Mouse (Mus musculus) C2C12 (cell line): ENCODE data around the gene AI182371. TPM values are rescaled to one million over a fixed set of nuclear protein-coding genes. Genes with fewer than 3 reads are reported as not detected.

Experiments used
- H3K27me3 ChIP-seq: one replicate; pipeline ENCODE4 v1.6.1; 2011; ENCODE audit not compliant: control insufficient read depth, insufficient read depth, insufficient read length
- H3K36me3 ChIP-seq: one replicate; pipeline ENCODE4 v1.6.1; 2011; ENCODE audit not compliant: control insufficient read depth, insufficient read depth
- H3K4me3 ChIP-seq: one replicate; pipeline ENCODE4 v1.5.1; 2011; ENCODE audit warnings: mild to moderate bottlenecking, control low read depth; ENCODE audit not compliant: poor library complexity, insufficient read depth, severe bottlenecking
- H3K79me2 ChIP-seq: one replicate; pipeline ENCODE4 v1.6.1; 2011; ENCODE audit not compliant: control insufficient read depth, insufficient read depth
- H3K79me3 ChIP-seq: one replicate; pipeline ENCODE4 v1.6.1; 2011; ENCODE audit warnings: low read depth, control low read depth
- H3ac ChIP-seq: one replicate; pipeline ENCODE3; 2011; ENCODE audit warnings: low read depth; ENCODE audit not compliant: control insufficient read depth, insufficient read length
- CEBPB ChIP-seq: IDR thresholded peaks from one replicate; pipeline ENCODE4 v1.6.1; 2011; ENCODE audit warnings: low read depth, mild to moderate bottlenecking, control low read depth, moderate library complexity
- CTCF ChIP-seq: IDR thresholded peaks from one replicate; pipeline ENCODE4 v1.5.1; 2011; ENCODE audit not compliant: control insufficient read depth, insufficient read depth, insufficient read length
- FOSL1 ChIP-seq: IDR thresholded peaks from one replicate; pipeline ENCODE4 v1.8.0; 2011; ENCODE audit warnings: mild to moderate bottlenecking, low read length; ENCODE audit not compliant: poor library complexity, insufficient read depth, severe bottlenecking
- MAX ChIP-seq: IDR thresholded peaks from one replicate; pipeline ENCODE4 v1.6.1; 2011; ENCODE audit warnings: mild to moderate bottlenecking, control low read depth
- MYOD1 ChIP-seq: IDR thresholded peaks from one replicate; pipeline ENCODE4 v1.6.1; 2011; ENCODE audit warnings: low read depth; ENCODE audit not compliant: control insufficient read depth, insufficient read length
- MYOG ChIP-seq: IDR thresholded peaks from one replicate; pipeline ENCODE4 v1.6.1; 2011; ENCODE audit not compliant: control insufficient read depth, insufficient read length; ENCODE audit errors: extremely low read depth
- USF1 ChIP-seq: IDR thresholded peaks from one replicate; pipeline ENCODE4 v1.6.1; 2011; ENCODE audit warnings: low read depth, mild to moderate bottlenecking, control low read depth, moderate library complexity
- polyA plus RNA-seq: library from polyadenylated mRNA; unstranded; fragments of >200 nt; fragmentation: generic; extraction: Trizol; gene quantifications from one replicate; pipeline ENCODE4 v1.2.1, GENCODE M21; 2012; ENCODE audit warnings: missing spikeins

The AI182371 gene
- polyA plus RNA-seq, 1 experiment: not detected

DNA sequence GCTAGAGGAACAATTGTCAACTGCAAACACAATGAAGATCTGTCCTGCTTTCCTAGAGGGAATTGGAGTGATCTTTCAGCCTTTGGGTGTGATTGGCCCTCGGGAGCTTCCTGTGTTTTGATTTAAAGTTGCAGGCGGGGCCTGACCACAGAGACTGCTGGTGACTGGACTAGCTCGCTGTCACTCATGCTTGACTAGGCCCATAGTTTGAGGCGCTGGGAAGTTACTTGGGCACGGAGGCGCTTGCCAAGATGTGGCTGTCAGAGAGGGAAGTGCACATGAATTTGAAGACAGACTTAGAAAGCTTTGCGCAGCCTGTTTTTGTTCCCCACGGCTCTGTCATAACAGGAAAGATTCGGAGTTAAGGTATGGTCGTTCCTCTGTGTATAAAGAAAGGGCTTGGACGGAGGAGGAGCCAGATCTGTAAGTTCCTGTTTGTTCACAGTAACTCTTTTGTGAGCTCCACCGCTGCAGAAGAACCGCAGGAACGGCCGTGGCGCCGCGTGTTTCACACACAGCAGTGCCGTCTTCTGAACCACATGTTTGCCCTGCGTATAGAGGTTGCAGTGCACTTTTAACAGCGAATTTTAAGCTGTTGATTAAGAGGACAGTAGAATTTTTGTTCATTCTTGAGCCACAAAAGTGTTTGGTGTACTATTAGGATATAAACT, 30.8 kb upstream of the AI182371 start:
- peak; percentile 16 for TF ChIP-seq USF1
- peak; percentile 90 for TF ChIP-seq MAX
- TF ChIP-seq MYOG: no peak

DNA sequence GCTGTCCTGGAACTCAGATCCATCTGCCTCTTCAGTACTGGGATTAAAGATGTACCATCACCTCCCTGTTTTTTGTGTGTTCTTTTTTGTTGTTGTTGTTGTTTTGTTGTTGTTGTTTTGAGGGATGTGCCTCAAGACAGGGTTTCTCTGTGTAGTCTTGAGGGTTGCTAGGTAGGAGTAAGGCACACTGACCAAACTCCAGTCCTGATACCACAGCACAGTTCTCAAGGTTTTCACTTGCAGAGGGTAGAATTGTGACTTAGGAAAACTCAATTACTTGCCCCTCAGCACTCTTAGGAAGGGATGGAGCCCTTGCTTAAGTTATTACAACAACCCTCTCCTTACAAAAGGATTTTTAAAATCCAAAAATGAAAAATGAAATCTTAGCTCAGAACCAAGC, 30.1 kb upstream of the AI182371 start:
- peaks cover 8% of the 10 kb centered on the region for H3K36me3 ChIP-seq
- peaks cover 3% of the 10 kb centered on the region for H3K79me3 ChIP-seq
- no peaks in the 10 kb centered on the region for H3K27me3 ChIP-seq
- peaks cover 10% of the 10 kb centered on the region for H3K79me2 ChIP-seq
- H3K4me3 ChIP-seq: no peak overlapping the region
- no peak for TF ChIP-seq FOSL1
- TF ChIP-seq MYOG: no peak
- no peak for TF ChIP-seq MYOD1
- no peak for TF ChIP-seq USF1
- TF ChIP-seq MAX: no peak
- TF ChIP-seq CTCF: no peak
- no peak for TF ChIP-seq CEBPB
- no peak overlapping the region for H3ac ChIP-seq

More for the DNA sequence above, 30.8 kb upstream of the AI182371 start:
- peak overlapping the region; percentile 39 for H3K4me3 ChIP-seq
- H3K27me3 ChIP-seq: no peaks in the 10 kb centered on the region
- H3K36me3 ChIP-seq: peaks cover 11% of the 10 kb centered on the region
- H3K79me2 ChIP-seq: peaks cover 10% of the 10 kb centered on the region
- H3K79me3 ChIP-seq: peaks cover 3% of the 10 kb centered on the region
- H3ac ChIP-seq: peak overlapping the region; percentile 75

DNA sequence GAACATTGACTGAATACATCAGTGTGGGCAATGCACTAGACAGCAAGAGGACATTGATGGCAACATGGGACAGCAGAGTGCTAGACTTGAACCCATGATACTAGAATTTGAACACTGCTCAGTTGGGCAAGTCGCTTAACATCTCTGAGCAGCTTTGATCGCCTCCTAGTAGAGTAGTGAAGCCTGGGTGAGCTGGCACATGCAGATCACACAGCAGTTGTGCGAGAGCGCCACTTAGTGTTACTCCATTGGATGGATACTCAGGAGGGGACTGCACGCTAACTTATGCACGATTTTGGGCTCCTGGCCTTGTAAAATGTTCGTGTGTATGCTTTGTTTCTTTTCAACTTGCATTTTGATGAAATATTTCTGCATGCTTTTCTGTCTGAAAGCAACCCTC, 23.4 kb upstream of the AI182371 start:
- TF ChIP-seq MAX (no peak), CTCF (peak; percentile 25)
- Histone ChIP-seq H3K4me3 (no peak overlapping the region), H3K36me3 (peaks cover 14% of the 10 kb centered on the region), H3K27me3 (no peaks in the 10 kb centered on the region), H3ac (no peak overlapping the region), H3K79me2 (no peaks in the 10 kb centered on the region), H3K79me3 (no peaks in the 10 kb centered on the region)

DNA sequence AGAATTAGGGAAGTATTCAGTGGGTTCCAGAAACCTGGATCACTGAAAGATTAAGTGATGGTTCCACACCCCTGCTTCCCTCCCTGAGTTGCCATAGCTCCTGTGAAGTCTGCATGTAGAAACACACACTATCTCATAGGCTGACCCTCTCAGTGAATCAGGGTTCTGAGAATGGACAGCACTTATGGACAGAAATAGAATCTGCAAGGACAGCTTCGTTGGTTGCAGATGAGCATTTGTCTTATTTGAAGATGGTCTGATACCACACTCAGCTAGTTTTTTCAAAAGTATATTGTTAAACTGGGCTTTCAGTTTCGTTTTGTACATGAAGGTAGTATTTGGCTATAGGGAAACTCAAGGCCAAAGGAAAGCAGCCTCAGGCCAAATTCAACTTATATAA, 9.2 kb upstream of the AI182371 start:
- H3K27me3 ChIP-seq: no peaks in the 10 kb centered on the region
- H3K79me2 ChIP-seq: peaks cover 13% of the 10 kb centered on the region
- peaks cover 6% of the 10 kb centered on the region for H3K36me3 ChIP-seq
- TF ChIP-seq CTCF: no peak
- TF ChIP-seq MAX: no peak
- no peak for TF ChIP-seq FOSL1
- TF ChIP-seq MYOD1: no peak
- no peak for TF ChIP-seq CEBPB
- no peak for TF ChIP-seq USF1
- TF ChIP-seq MYOG: no peak
- H3K4me3 ChIP-seq: no peak overlapping the region
- no peak overlapping the region for H3ac ChIP-seq
- H3K79me3 ChIP-seq: no peaks in the 10 kb centered on the region

DNA sequence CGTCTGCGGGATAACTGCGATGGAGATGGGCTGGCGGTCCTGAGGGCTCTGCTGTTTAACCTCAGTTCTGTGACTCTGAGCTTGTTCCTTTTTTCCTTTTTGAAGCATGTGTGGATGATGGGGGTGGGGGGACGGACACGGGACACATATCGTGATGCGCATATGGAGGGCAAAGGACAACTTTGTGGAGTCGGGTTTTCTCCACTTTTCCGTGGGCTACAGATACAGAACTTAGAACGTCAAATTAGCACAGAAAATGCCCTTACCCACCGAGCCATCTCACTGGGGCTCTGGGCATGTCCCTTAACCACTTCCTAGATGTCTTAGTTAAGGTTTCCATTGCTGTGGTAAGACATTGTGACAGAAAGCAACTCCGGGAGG, 8.6 kb upstream of the AI182371 start:
- TF ChIP-seq FOSL1 (no peak), CEBPB (no peak), MYOG (no peak), MYOD1 (no peak)
- Histone ChIP-seq H3K79me3 (no peaks in the 10 kb centered on the region), H3K4me3 (peak overlapping the region; percentile 63), H3K36me3 (peaks cover 6% of the 10 kb centered on the region), H3K27me3 (no peaks in the 10 kb centered on the region), H3K79me2 (peaks cover 13% of the 10 kb centered on the region), H3ac (peak overlapping the region; percentile 89)

DNA sequence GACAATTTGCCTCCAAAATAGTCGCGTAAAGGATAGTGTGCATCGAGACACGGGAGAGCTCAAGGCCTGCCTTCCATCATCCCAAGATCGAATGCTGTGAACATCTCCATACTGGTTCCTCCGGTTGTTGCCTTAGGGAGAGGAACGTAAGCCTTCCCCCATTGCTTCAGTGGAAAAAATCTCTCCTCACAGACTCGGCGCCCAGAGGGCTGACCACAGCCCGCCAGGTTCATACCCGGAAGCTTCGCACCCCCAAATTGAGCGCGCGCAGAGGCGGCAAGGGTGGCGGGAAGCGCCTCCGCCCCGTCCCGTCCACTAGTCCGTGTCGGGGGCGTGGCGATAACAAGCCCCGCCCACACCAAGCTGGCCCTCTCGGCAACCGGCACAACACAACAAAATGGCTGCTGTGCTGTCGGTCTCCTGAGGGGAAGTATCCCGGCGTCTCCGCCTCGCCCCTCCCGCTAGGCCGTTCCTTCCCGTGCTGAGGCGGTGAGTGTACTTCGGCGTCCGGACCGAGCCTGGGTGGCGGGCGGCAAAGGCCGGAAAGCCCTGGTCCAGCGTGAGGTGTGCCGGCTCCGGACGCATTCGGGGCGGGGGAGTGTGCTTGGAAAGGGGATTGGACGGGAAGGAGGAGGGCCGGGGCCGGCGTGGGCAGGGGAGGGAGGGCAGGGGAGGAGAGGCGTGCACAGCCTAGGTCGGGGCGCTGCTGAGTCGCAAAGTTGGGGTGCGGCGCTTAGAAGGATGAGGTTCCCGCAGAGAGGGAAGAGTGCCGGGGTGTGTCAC, 8.0 kb upstream of the AI182371 start, which contains the start of gene Cntrl:
TSS of gene Cntrl (plus strand) at position 352 of the 783 bp plus-strand sequence.
- Histone ChIP-seq H3K79me2 (peaks cover 13% of the 10 kb centered on the region), H3K27me3 (no peaks in the 10 kb centered on the region), H3K36me3 (peaks cover 3% of the 10 kb centered on the region), H3K79me3 (no peaks in the 10 kb centered on the region), H3K4me3 (peak within 1 kb of the TSS; percentile 63), H3ac (peak within 1 kb of the TSS; percentile 89)
- TF ChIP-seq MYOD1 (no peak), CEBPB (no peak), MYOG (no peak), USF1 (no peak), CTCF (no peak), MAX (peak; percentile 72), FOSL1 (no peak)
